Mouse (Mus musculus): ENCODE measurements around the gene Prkd1. TPM values are rescaled to one million over a fixed set of nuclear protein-coding genes. Genes with fewer than 3 reads are reported as not detected.

Gene Prkd1
- total and polyA plus RNA-seq, 3 experiments, result not detected

GRCm38 (mm10) chr12:50549860-50550555 is 98.9 kb downstream of the Prkd1 start:
- H3K27me3 ChIP-seq (replicated peaks), result no peaks in the 10 kb centered on the region
- no peaks in the 10 kb centered on the region for H3K36me3 ChIP-seq (replicated peaks in 1 of 2; ENCODE audit: control insufficient read depth in 1 of 2, insufficient read depth in 1 of 2, low read length in 1 of 2)
- no peaks in the 10 kb centered on the region for H3K4me1 ChIP-seq (ENCODE audit: control insufficient read depth in 1 of 2, insufficient read depth in 2 of 2)
- dilution Hi-C loops (cut with MboI; ENCODE audit: extremely low pct_ligation_motif_present, extremely low pct_unique_long_range_greater_than_20kb, low sequenced_read_pairs), result no loop called here
- no peak overlapping the region for H3K27ac ChIP-seq (ENCODE audit: insufficient read depth, low read depth)
- no peak overlapping the region for H3K4me3 ChIP-seq (replicated peaks in 1 of 3; ENCODE audit: low read depth in 2 of 3, low read length in 2 of 3, poor library complexity in 1 of 3)
- no peak for TF ChIP-seq ZKSCAN1 (IDR thresholded peaks at IDR 0.05; ENCODE audit: borderline replicate concordance, low read depth, low read length)
- no peak for TF ChIP-seq ETS1 (conservative IDR thresholded peaks at IDR 0.05; ENCODE audit: low read depth, low read length)
- no peak for TF ChIP-seq TBP (conservative IDR thresholded peaks at IDR 0.05; ENCODE audit: low read depth, low read length)
- no peak for TF ChIP-seq IRF4 (IDR thresholded peaks at IDR 0.05; ENCODE audit: low read depth, low read length)
- TF ChIP-seq MAX (IDR thresholded peaks at IDR 0.05; ENCODE audit: low read length), result no peak
- no peak for TF ChIP-seq POLR2AphosphoS2 (IDR thresholded peaks at IDR 0.05; ENCODE audit: low read depth, low read length)
- TF ChIP-seq KAT2A (IDR thresholded peaks at IDR 0.05; ENCODE audit: insufficient replicate concordance, low read length), result no peak
- no peak for TF ChIP-seq EP300 (IDR thresholded peaks at IDR 0.05; ENCODE audit: low read length)
- no peak for TF ChIP-seq ELF1 (IDR thresholded peaks at IDR 0.05; ENCODE audit: low read depth, low read length)
- TF ChIP-seq MAFK (IDR thresholded peaks at IDR 0.05; ENCODE audit: insufficient replicate concordance, low read length), result no peak
- TF ChIP-seq UBTF (IDR thresholded peaks at IDR 0.05; ENCODE audit: low read depth, low read length), result no peak
- no peak for TF ChIP-seq GABPA (IDR thresholded peaks at IDR 0.05; ENCODE audit: insufficient replicate concordance, low read depth, low read length)
- H3K79me2 ChIP-seq (replicated peaks; ENCODE audit: control insufficient read depth, extremely low read depth, insufficient read depth, poor library complexity, severe bottlenecking), result no peaks in the 10 kb centered on the region
- in situ Hi-C loops (cut with MboI; ENCODE audit: low pct_ligation_motif_present, low pct_unique_long_range_greater_than_20kb, low sequenced_read_pairs), result no loop called here
- DNase-seq (ENCODE audit: extremely low read depth), result no peak
- no peak overlapping the region for H3K9ac ChIP-seq (ENCODE audit: insufficient read depth, low read depth)
- H3K9me3 ChIP-seq (replicated peaks; ENCODE audit: low read length), result peaks cover 68% of the 10 kb centered on the region
- H3K4me2 ChIP-seq (ENCODE audit: insufficient read depth, low read depth, poor library complexity, severe bottlenecking), result no peak overlapping the region

- Histone ChIP-seq H3K9me3 (replicated peaks; ENCODE audit: low read length) (peaks cover 65% of the 10 kb centered on the region), H3K27me3 (replicated peaks) (no peaks in the 10 kb centered on the region), H3K27ac (ENCODE audit: insufficient read depth, low read depth) (no peak overlapping the region), H3K4me1 (ENCODE audit: control insufficient read depth in 1 of 2, insufficient read depth in 2 of 2) (no peaks in the 10 kb centered on the region), H3K4me3 (replicated peaks in 1 of 3; ENCODE audit: low read depth in 2 of 3, low read length in 2 of 3, poor library complexity in 1 of 3) (no peak overlapping the region), H3K9ac (ENCODE audit: insufficient read depth, low read depth) (no peak overlapping the region), H3K79me2 (replicated peaks; ENCODE audit: control insufficient read depth, extremely low read depth, insufficient read depth, poor library complexity, severe bottlenecking) (no peaks in the 10 kb centered on the region), H3K4me2 (ENCODE audit: insufficient read depth, low read depth, poor library complexity, severe bottlenecking) (no peak overlapping the region), H3K36me3 (replicated peaks in 1 of 2; ENCODE audit: control insufficient read depth in 1 of 2, insufficient read depth in 1 of 2, low read length in 1 of 2) (no peaks in the 10 kb centered on the region)
- no peak for DNase-seq (ENCODE audit: extremely low read depth)
- TF ChIP-seq JUN (IDR thresholded peaks at IDR 0.05; ENCODE audit: insufficient read depth, low read depth, low read length) (no peak), RCOR1 (conservative IDR thresholded peaks at IDR 0.05; ENCODE audit: low read depth, low read length) (no peak), EP300 (IDR thresholded peaks at IDR 0.05; ENCODE audit: low read length) (no peak), ZKSCAN1 (IDR thresholded peaks at IDR 0.05; ENCODE audit: borderline replicate concordance, low read depth, low read length) (no peak), GABPA (IDR thresholded peaks at IDR 0.05; ENCODE audit: insufficient replicate concordance, low read depth, low read length) (no peak), BHLHE40 (IDR thresholded peaks at IDR 0.05; ENCODE audit: low read depth, low read length) (no peak), MXI1 (IDR thresholded peaks at IDR 0.05; ENCODE audit: low read depth, low read length) (no peak), MAFK (IDR thresholded peaks at IDR 0.05; ENCODE audit: insufficient replicate concordance, low read length) (no peak), MYC (IDR thresholded peaks at IDR 0.05; ENCODE audit: low read depth, low read length) (no peak), ZC3H11A (IDR thresholded peaks at IDR 0.05; ENCODE audit: low read depth, low read length) (no peak)
- dilution Hi-C loops (cut with MboI; ENCODE audit: extremely low pct_ligation_motif_present, extremely low pct_unique_long_range_greater_than_20kb, low sequenced_read_pairs) (no loop called here), in situ Hi-C loops (cut with MboI; ENCODE audit: low pct_ligation_motif_present, low pct_unique_long_range_greater_than_20kb, low sequenced_read_pairs) (no loop called here)
Measured at GRCm38 (mm10) chr12:50546394-50546793, 102.5 kb downstream of the Prkd1 start.

Data from CH12.LX (cell line).